Mouse (Mus musculus) intestine, embryonic 16.5 days (tissue): ENCODE measurements around the gene H2afy. TPM values are rescaled to one million over a fixed set of nuclear protein-coding genes. Genes with fewer than 3 reads are reported as not detected.

Experiments
- ATAC-seq: fragments of 200-750 bp; cut with Nextera tagmentation; 2 replicates; pipeline ENCODE4 v1.8.0; 2017; ENCODE audit warnings: moderate TSS enrichment, moderate library complexity
- H3K27ac ChIP-seq: fragments of 300-500 bp; sonication (generic); 2 replicates; pipeline ENCODE4 v1.5.1; 2014; ENCODE audit warnings: mild to moderate bottlenecking, low read length
- H3K27me3 ChIP-seq: fragments of 300-500 bp; sonication (generic); replicated peaks from 2 replicates; pipeline ENCODE4 v1.6.1; 2014; ENCODE audit warnings: low read length, control low read depth, mixed read lengths; ENCODE audit not compliant: control insufficient read depth, insufficient read depth
- H3K36me3 ChIP-seq: fragments of 300-500 bp; sonication (generic); 2 replicates; pipeline ENCODE4 v1.6.1; 2014; ENCODE audit warnings: low read length, control low read depth; ENCODE audit not compliant: control insufficient read depth, insufficient read depth
- H3K4me1 ChIP-seq: fragments of 300-500 bp; sonication (generic); 2 replicates; pipeline ENCODE4 v1.6.1; 2014; ENCODE audit warnings: low read length, control low read depth, mixed read lengths; ENCODE audit not compliant: control insufficient read depth, insufficient read depth
- H3K4me2 ChIP-seq: fragments of 300-500 bp; sonication (generic); 2 replicates; pipeline ENCODE4 v1.6.1; 2014; ENCODE audit warnings: low read depth, low read length, control low read depth
- H3K4me3 ChIP-seq: fragments of 300-500 bp; sonication (generic); 2 replicates; pipeline ENCODE4 v1.5.1; 2014; ENCODE audit warnings: mild to moderate bottlenecking, low read length
- H3K9ac ChIP-seq: fragments of 300-500 bp; sonication (generic); 2 replicates; pipeline ENCODE4 v1.6.1; 2014; ENCODE audit warnings: low read depth, low read length
- H3K9me3 ChIP-seq: fragments of 300-500 bp; sonication (generic); 2 replicates; pipeline ENCODE4 v1.6.1; 2016; ENCODE audit warnings: low read length, control low read depth; ENCODE audit not compliant: control insufficient read depth
- WGBS: fragments of 180-500 bp; shearing (Covaris S2); extraction: QIAGEN DNeasy Blood & Tissue Kit; methylation state at CpG from one replicate; pipeline ENCODE4 v1.1.7; 2014; 5-methylcytosine and 5-hydroxymethylcytosine counted together
- polyA plus RNA-seq: library from polyadenylated mRNA; unstranded; fragments of >200 nt; fragmentation: Nextera tagmentation; extraction: Ambion mirVana; gene quantifications from 2 replicates; pipeline ENCODE4 v1.2.1, GENCODE M21; 2015

H2afy gene
- polyA plus RNA-seq, 1 experiment from 2014 or later = 246 TPM

GRCm38 (mm10) chr13:56092606-56093005, 43.6 kb downstream of the H2afy start:
- H3K36me3 ChIP-seq = peaks cover 7% of the 10 kb centered on the region; the same call in 1 of the 2 replicates
- no peak for ATAC-seq
- no peak overlapping the region for H3K9ac ChIP-seq
- H3K4me2 ChIP-seq = no peak overlapping the region
- no peak overlapping the region for H3K27ac ChIP-seq
- peaks cover 4% of the 10 kb centered on the region; the same call in 1 of the 2 replicates for H3K4me1 ChIP-seq
- no peak overlapping the region for H3K4me3 ChIP-seq
- H3K27me3 ChIP-seq = no peaks in the 10 kb centered on the region
- no peaks in the 10 kb centered on the region for H3K9me3 ChIP-seq
- WGBS = 76% methylated on average over 5 of the region's 5 CpGs

GRCm38 (mm10) chr13:56090597-56090996, 45.6 kb downstream of the H2afy start:
- Histone ChIP-seq H3K36me3 (peaks cover 11% of the 10 kb centered on the region), H3K4me1 (peaks cover 4% of the 10 kb centered on the region; the same call in 1 of the 2 replicates), H3K9me3 (no peaks in the 10 kb centered on the region), H3K9ac (no peak overlapping the region), H3K4me3 (no peak overlapping the region), H3K27ac (no peak overlapping the region), H3K27me3 (no peaks in the 10 kb centered on the region), H3K4me2 (no peak overlapping the region)
- ATAC-seq = no peak
- 82% methylated on average over 2 of the region's 2 CpGs for WGBS

- Histone ChIP-seq H3K4me3 (no peak overlapping the region), H3K9me3 (no peaks in the 10 kb centered on the region), H3K4me2 (no peak overlapping the region), H3K36me3 (peaks cover 20% of the 10 kb centered on the region), H3K27me3 (no peaks in the 10 kb centered on the region), H3K27ac (no peak overlapping the region), H3K9ac (no peak overlapping the region), H3K4me1 (peaks cover 4% of the 10 kb centered on the region; the same call in 1 of the 2 replicates)
- no peak for ATAC-seq
- 86% methylated on average over 13 of the region's 13 CpGs for WGBS
Observed at GRCm38 (mm10) chr13:56088602-56089001, 47.6 kb downstream of the H2afy start.

GRCm38 (mm10) chr13:56087936-56088335, 48.2 kb downstream of the H2afy start:
- H3K4me3 ChIP-seq = no peak overlapping the region
- H3K27ac ChIP-seq = no peak overlapping the region
- ATAC-seq = no peak
- H3K4me2 ChIP-seq = no peak overlapping the region
- H3K4me1 ChIP-seq = peaks cover 4% of the 10 kb centered on the region; the same call in 1 of the 2 replicates
- 79% methylated on average over 19 of the region's 19 CpGs for WGBS
- no peaks in the 10 kb centered on the region for H3K9me3 ChIP-seq
- no peak overlapping the region for H3K9ac ChIP-seq
- H3K36me3 ChIP-seq = peaks cover 22% of the 10 kb centered on the region
- no peaks in the 10 kb centered on the region for H3K27me3 ChIP-seq

GRCm38 (mm10) chr13:56084146-56084905, 51.8 kb downstream of the H2afy start:
- ATAC-seq = no peak
- Histone ChIP-seq H3K27me3 (no peaks in the 10 kb centered on the region), H3K4me1 (no peaks in the 10 kb centered on the region), H3K9ac (no peak overlapping the region), H3K9me3 (no peaks in the 10 kb centered on the region), H3K4me2 (no peak overlapping the region), H3K27ac (no peak overlapping the region), H3K4me3 (no peak overlapping the region), H3K36me3 (peaks cover 30% of the 10 kb centered on the region)
- 87% methylated on average over 20 of the region's 20 CpGs for WGBS

- Histone ChIP-seq H3K36me3 (peaks cover 38% of the 10 kb centered on the region), H3K9me3 (no peaks in the 10 kb centered on the region), H3K27ac (no peak overlapping the region), H3K4me2 (no peak overlapping the region), H3K4me1 (no peaks in the 10 kb centered on the region), H3K27me3 (no peaks in the 10 kb centered on the region), H3K9ac (no peak overlapping the region), H3K4me3 (no peak overlapping the region)
- no peak for ATAC-seq
- WGBS = 82% methylated on average over 5 of the region's 5 CpGs
Observed at GRCm38 (mm10) chr13:56081656-56082055, 54.5 kb downstream of the H2afy start.

- Histone ChIP-seq H3K4me1 (no peaks in the 10 kb centered on the region), H3K4me3 (no peak overlapping the region), H3K36me3 (peaks cover 44% of the 10 kb centered on the region), H3K9ac (no peak overlapping the region), H3K4me2 (no peak overlapping the region), H3K27ac (no peak overlapping the region), H3K9me3 (no peaks in the 10 kb centered on the region), H3K27me3 (no peaks in the 10 kb centered on the region)
- WGBS = 87% methylated on average over 2 of the region's 2 CpGs
- no peak for ATAC-seq
Observed at GRCm38 (mm10) chr13:56079616-56080015, 56.5 kb downstream of the H2afy start.

- Histone ChIP-seq H3K36me3 (peaks cover 48% of the 10 kb centered on the region), H3K27ac (no peak overlapping the region), H3K27me3 (no peaks in the 10 kb centered on the region), H3K9ac (no peak overlapping the region), H3K4me3 (no peak overlapping the region), H3K9me3 (no peaks in the 10 kb centered on the region), H3K4me1 (no peaks in the 10 kb centered on the region), H3K4me2 (no peak overlapping the region)
- 55% methylated on average over 17 of the region's 17 CpGs for WGBS
- peak; percentile 56 for ATAC-seq
Observed at GRCm38 (mm10) chr13:56078724-56079262, 57.4 kb downstream of the H2afy start.

GRCm38 (mm10) chr13:56075930-56076329, 60.2 kb downstream of the H2afy start:
- Histone ChIP-seq H3K4me3 (no peak overlapping the region), H3K36me3 (peaks cover 36% of the 10 kb centered on the region), H3K4me2 (no peak overlapping the region), H3K4me1 (no peaks in the 10 kb centered on the region), H3K27ac (no peak overlapping the region), H3K27me3 (no peaks in the 10 kb centered on the region), H3K9me3 (no peaks in the 10 kb centered on the region), H3K9ac (no peak overlapping the region)
- WGBS = 87% methylated on average over 8 of the region's 8 CpGs
- no peak for ATAC-seq
